Mouse (Mus musculus) bone marrow, adult 2 months (tissue): ENCODE results near the gene Vps13d. TPM values are rescaled to one million over a fixed set of nuclear protein-coding genes. Genes with fewer than 3 reads are reported as not detected.
A peak's percentile ranks its signal among the peaks of the same experiment; 100 is the strongest.

ENCODE experiments used
- H3K27ac ChIP-seq: fragments of 200-500 bp; 2 replicates; pipeline ENCODE4 v1.5.1; 2012; ENCODE audit warnings: low read depth, mild to moderate bottlenecking, control low read depth, inconsistent platforms, low read length; ENCODE audit not compliant: control insufficient read depth, poor library complexity, insufficient read depth
- H3K4me1 ChIP-seq: fragments of 200-500 bp; 2 replicates; pipeline ENCODE4 v1.6.1; 2011; ENCODE audit warnings: low read length; ENCODE audit not compliant: control insufficient read depth, insufficient read depth
- H3K4me3 ChIP-seq: fragments of 200-500 bp; replicated peaks from 2 replicates; pipeline ENCODE3; 2011; ENCODE audit warnings: mild to moderate bottlenecking, low read depth, low read length, control low read depth; ENCODE audit not compliant: control insufficient read depth
- CTCF ChIP-seq: fragments of 200-500 bp; IDR thresholded peaks from 2 replicates; pipeline ENCODE4 v1.5.1; 2011; ENCODE audit warnings: low read length, control low read depth; ENCODE audit not compliant: control insufficient read depth, insufficient read depth
- POLR2A ChIP-seq: fragments of 200-500 bp; IDR thresholded peaks from 2 replicates; pipeline ENCODE4 v1.6.1; 2011; ENCODE audit warnings: low read depth, mild to moderate bottlenecking, control low read depth, low read length, borderline replicate concordance; ENCODE audit not compliant: control insufficient read depth
- WGBS: fragments of 180-500 bp; shearing (Covaris S2); methylation state at CpG from one replicate; pipeline ENCODE4 v1.1.7; 2018; 5-methylcytosine and 5-hydroxymethylcytosine counted together
- polyA plus RNA-seq: library from polyadenylated mRNA; stranded (reverse); fragments of >200 nt; gene quantifications from 2 replicates; pipeline ENCODE4 v1.2.4, GENCODE M21; 2011; ENCODE audit warnings: low replicate concordance; ENCODE audit not compliant: missing spikeins, insufficient read depth, insufficient read length

The Vps13d gene
- polyA plus RNA-seq, 1 experiment = 35.3 TPM

DNA sequence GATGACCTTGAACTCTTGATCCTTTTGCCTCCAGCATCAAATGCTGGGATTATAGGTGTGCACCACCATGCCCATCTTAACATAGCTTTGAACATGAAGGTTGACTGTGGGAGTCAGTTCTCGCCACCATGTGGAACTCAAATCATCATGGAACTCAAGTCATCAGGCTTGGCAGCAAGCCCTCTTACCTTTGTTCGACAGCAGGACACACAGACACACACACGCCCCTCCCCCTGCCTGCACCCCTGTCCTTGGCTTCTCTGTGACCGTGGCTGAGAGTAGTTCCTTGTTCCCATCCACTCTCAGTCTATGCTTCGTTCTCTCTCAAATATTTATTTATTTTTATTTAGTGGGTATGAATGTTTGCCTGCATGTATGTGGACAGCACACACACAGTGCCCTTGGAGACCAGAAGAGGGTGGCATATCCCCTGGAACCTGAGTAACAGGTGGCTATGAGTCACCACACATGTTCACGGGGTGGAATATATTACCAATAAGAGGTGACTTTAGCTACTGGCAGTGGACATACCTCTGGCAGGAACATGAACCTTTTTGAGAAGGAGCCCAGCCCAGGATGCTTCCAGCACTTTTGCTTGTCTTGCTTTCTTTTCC, 14.4 kb upstream of the Vps13d start:
- Histone ChIP-seq H3K4me1 (no peaks in the 10 kb centered on the region; the same call in 1 of the 2 replicates), H3K27ac (no peak overlapping the region), H3K4me3 (no peak overlapping the region)
- TF ChIP-seq POLR2A (no peak), CTCF (no peak)
- 17% methylated on average over 6 of the region's 6 CpGs for WGBS

DNA sequence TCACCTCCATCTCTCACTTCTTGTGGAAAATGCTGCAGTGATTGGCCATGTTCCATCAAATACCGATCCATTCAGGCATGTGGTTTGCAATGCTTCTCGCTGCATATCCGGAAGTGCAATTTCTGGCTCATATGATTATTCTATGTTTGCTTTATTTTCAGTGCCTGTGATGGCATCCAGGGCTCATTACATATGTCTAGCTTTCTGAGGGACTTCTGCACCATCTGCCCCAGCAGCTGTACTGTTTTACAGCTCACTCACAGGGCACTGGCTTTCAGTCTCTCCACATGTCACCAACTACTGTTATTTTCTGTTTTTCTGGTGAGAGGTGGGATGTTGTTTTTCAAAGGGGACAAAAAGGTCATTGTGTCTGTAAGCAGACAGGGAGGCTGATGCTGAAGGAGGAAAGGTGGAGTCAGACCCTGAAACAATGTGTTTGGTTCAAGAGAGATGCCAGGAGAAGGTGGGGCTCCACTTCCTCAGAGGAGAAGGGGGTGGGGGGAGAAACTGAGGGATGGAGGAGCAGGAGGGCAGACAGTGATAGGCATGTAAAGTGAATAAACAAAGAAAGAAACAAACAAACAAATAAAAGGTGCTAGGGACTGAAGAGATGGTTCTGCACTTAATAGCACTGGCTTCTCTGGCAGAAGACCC, 13.0 kb upstream of the Vps13d start:
- TF ChIP-seq POLR2A (no peak), CTCF (no peak)
- Histone ChIP-seq H3K27ac (no peak overlapping the region), H3K4me3 (no peak overlapping the region), H3K4me1 (peaks cover 1% of the 10 kb centered on the region; the same call in 1 of the 2 replicates)
- 94% methylated on average over 3 of the region's 3 CpGs for WGBS

DNA sequence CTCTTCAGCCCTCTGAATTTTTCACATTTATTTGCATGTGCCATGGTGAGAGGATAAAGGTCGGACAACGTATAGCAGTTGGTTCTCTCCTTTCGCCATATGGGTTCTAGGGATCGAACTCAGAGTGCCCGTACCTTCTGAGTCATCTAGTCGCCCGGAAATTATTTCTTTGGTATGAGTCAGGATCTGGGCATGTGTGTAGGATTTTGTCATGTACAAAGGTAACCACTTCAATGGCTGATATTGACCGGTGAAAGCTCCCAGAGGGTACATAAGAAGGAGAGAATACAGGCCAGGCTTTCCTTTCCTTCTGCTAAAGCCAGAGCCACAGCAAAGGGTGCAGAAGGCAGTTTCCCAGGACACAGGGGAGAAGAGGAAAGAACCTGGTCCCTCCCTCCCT, 10.0 kb upstream of the Vps13d start:
- TF ChIP-seq CTCF (no peak), POLR2A (no peak)
- WGBS = 86% methylated on average over 8 of the region's 8 CpGs
- Histone ChIP-seq H3K4me3 (no peak overlapping the region), H3K4me1 (peaks cover 6% of the 10 kb centered on the region; the same call in 1 of the 2 replicates), H3K27ac (no peak overlapping the region)

DNA sequence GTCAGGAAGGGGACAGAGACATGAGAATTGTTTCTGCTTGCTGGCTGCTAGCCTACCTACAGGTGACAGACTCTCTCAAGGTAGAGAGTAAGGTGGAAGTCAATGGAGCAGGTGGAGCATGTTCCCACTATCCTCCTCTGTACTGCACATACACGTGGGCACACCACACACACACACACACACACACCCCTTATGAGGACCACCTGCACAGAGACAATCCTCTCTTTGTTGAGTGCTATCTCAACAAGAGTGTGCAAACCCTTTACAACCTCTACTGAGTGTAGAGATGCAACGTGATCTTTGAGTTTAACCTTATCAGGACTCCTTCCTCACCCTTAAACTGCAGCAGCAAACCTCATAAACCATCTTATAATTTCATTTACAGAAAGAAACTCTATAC, 8.5 kb upstream of the Vps13d start:
- Histone ChIP-seq H3K27ac (no peak overlapping the region), H3K4me3 (no peak overlapping the region), H3K4me1 (peaks cover 7% of the 10 kb centered on the region; the same call in 1 of the 2 replicates)
- 65% methylated on average over 2 of the region's 2 CpGs for WGBS
- TF ChIP-seq CTCF (no peak), POLR2A (no peak)

DNA sequence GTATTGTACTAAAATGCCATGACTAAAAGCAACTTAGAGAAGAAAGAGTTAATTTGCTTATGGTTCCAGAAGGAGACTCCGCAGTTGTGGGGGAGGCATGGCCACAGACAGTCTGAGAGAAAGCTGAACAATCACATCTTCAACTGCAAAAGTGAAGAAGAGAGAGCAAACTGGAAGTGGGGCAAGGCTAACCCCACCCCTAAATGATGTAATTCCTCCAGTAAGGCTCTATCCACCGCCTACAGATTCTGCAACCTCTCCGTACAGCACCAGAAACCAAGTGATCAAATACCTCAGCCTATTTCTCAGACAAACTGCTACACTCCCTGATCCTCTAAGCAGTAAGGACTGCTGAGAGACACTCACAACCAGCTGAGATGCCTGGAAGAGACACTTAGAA, 6.6 kb upstream of the Vps13d start:
- Histone ChIP-seq H3K4me3 (no peak overlapping the region), H3K4me1 (peaks cover 7% of the 10 kb centered on the region; the same call in 1 of the 2 replicates), H3K27ac (no peak overlapping the region)
- TF ChIP-seq CTCF = no peak
- no peak for TF ChIP-seq POLR2A
- WGBS = 45% methylated on average over 3 of the region's 3 CpGs

- peaks cover 7% of the 10 kb centered on the region; the same call in 1 of the 2 replicates for H3K4me1 ChIP-seq
- 7% methylated on average over 11 of the region's 11 CpGs for WGBS
Measured at GRCm38 (mm10) chr4:145199982-145200699, 5.3 kb upstream of the Vps13d start.

GRCm38 (mm10) chr4:145196586-145196985, 1.8 kb upstream of the Vps13d start:
- Histone ChIP-seq H3K4me1 (peaks cover 7% of the 10 kb centered on the region; the same call in 1 of the 2 replicates), H3K4me3 (no peak overlapping the region), H3K27ac (no peak overlapping the region)
- 52% methylated on average over 4 of the region's 4 CpGs for WGBS
- TF ChIP-seq POLR2A (no peak), CTCF (peak; percentile 54; the same call in 1 of the 2 replicates)

More at GRCm38 (mm10) chr4:145199982-145200699, 5.3 kb upstream of the Vps13d start:
- H3K27ac ChIP-seq = peak overlapping the region; percentile 52
- TF ChIP-seq POLR2A = no peak
- TF ChIP-seq CTCF = no peak
- H3K4me3 ChIP-seq = no peak overlapping the region

DNA sequence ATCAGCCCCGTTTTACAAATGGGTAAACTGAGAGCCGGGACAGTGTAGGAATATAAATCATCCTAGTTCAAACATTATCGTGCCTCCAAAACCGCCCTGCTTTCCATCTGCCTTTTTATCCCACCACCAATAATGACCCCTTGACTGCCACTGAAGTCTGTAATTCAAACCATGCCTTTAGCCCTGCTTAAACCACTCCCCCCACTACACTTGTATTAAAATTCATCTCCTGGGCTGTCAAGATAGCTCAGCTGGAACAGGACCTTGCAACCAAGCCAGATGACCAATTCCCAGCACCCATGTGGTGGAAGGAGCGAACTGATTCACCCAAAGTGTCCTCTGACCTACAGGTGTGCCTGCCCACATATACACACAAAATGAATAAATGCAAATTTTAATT, 367 bp upstream of the Vps13d start:
- Histone ChIP-seq H3K27ac (peak overlapping the region; percentile 76; the same call in 1 of the 2 replicates), H3K4me1 (peaks cover 5% of the 10 kb centered on the region; the same call in 1 of the 2 replicates), H3K4me3 (no peak overlapping the region)
- WGBS = 24% methylated on average over 5 of the region's 5 CpGs
- TF ChIP-seq POLR2A (no peak), CTCF (no peak)
